Comparison of ENCODE assay signal across 19 mouse cellular contexts in the genomic region with DNA sequence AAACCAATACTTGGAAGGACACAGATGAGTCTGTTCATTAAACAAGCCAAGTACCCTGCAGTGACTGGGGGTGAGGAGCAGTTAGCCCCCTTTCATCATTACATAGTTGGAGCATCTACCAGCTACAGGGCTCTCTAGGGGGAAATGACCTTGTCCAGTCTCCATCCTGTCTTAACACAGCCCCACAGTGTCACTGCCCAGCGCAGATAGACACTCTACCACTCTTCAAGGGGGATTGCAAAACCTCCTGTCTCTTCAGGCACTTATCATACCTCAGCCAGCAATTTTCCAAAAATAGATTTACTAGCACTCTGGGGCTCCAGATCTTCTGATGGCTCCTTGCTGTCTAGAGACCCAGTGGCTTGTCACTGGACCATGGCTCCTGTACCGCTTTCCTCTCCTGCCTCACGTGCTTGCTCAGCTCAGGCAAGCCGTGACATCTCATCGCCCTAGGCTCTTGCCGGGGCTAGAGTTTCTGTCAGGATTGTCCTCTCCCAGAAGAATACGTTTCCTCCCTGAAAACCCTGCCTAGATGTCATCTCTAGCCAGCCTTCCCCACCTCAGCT. TPM values are rescaled to one million over a fixed set of nuclear protein-coding genes. Genes with fewer than 3 reads are reported as not detected.
DNase-seq lines count a peak whose midpoint lies in the region; ATAC-seq and TF ChIP-seq lines count a peak whose summit lies in the region.
"Had no signal": no experiment of that assay in that cellular context is flagged by ENCODE, and none has a peak within 500 bp of the region (broad histone marks: within the 10 kb centered on the region; RNA-seq: fewer than 3 reads in every experiment).

No protein-coding gene starts in this region.

- ATAC-seq in liver, embryonic 13.5 days (ENCODE audit: low read depth): 0 out of 2 replicates have a peak, but pooled peaks have one; percentile 29
- no peak for ATAC-seq in liver, postnatal 0 days
- ATAC-seq in heart, embryonic 14.5 days (ENCODE audit: insufficient number of reproducible peaks, insufficient read depth, low FRiP score, low read depth): peak; percentile 38; the same call in 1 of the 2 replicates
- no peak for ATAC-seq in forebrain, embryonic 13.5 days
- ATAC-seq: forebrain, embryonic 14.5 days; intestine, embryonic 16.5 days had no signal

- no peak overlapping the region for H3K4me2 ChIP-seq in liver, embryonic 13.5 days
- H3K4me2 ChIP-seq in liver, postnatal 0 days (ENCODE audit: low read depth, low read length): no peak overlapping the region
- H3K4me2 ChIP-seq in heart, embryonic 14.5 days (ENCODE audit: low read length): 0 out of 2 replicates have a peak overlapping the region, but pooled peaks have one; percentile 16
- H3K4me2 ChIP-seq in forebrain, embryonic 13.5 days: no peak overlapping the region
- H3K4me2 ChIP-seq: embryonic facial prominence, embryonic 13.5 days; hindbrain, embryonic 15.5 days had no signal

- H3K4me1 ChIP-seq in liver, embryonic 13.5 days (replicated peaks): peaks cover 10% of the 10 kb centered on the region
- no peaks in the 10 kb centered on the region for H3K4me1 ChIP-seq in liver, postnatal 0 days (ENCODE audit: insufficient read depth)
- peaks cover 19 to 21% of the 10 kb centered on the region in 2 experiments for H3K4me1 ChIP-seq in heart, embryonic 14.5 days (ENCODE audit: control insufficient read depth in 2 of 2, insufficient read depth in 2 of 2, low read length in 2 of 2)
- no peaks in the 10 kb centered on the region for H3K4me1 ChIP-seq in forebrain, embryonic 13.5 days
- H3K4me1 ChIP-seq: embryonic facial prominence, embryonic 13.5 days; hindbrain, embryonic 15.5 days had no signal

- TF ChIP-seq CTCF in liver, postnatal 0 days (IDR thresholded peaks at IDR 0.05; ENCODE audit: low read depth): no peak

- no peaks in the 10 kb centered on the region for H3K9me3 ChIP-seq in liver, embryonic 13.5 days (replicated peaks)
- H3K9me3 ChIP-seq in liver, postnatal 0 days (ENCODE audit: low read length): no peaks in the 10 kb centered on the region
- H3K9me3 ChIP-seq in heart, embryonic 14.5 days (ENCODE audit: control insufficient read depth, low read length): no peaks in the 10 kb centered on the region
- H3K9me3 ChIP-seq in forebrain, embryonic 13.5 days (replicated peaks): no peaks in the 10 kb centered on the region
- H3K9me3 ChIP-seq: embryonic facial prominence, embryonic 13.5 days; hindbrain, embryonic 15.5 days had no signal

- intact Hi-C loops in heart, postnatal 25 days (cut with DNase I): no loop called here

- H3K27me3 ChIP-seq in liver, embryonic 13.5 days: no peaks in the 10 kb centered on the region
- H3K27me3 ChIP-seq in liver, postnatal 0 days (ENCODE audit: insufficient read depth, low read length): no peaks in the 10 kb centered on the region
- H3K27me3 ChIP-seq in heart, embryonic 14.5 days (ENCODE audit: control insufficient read depth, insufficient read depth, low read length): no peaks in the 10 kb centered on the region
- no peaks in the 10 kb centered on the region for H3K27me3 ChIP-seq in forebrain, embryonic 13.5 days
- H3K27me3 ChIP-seq: embryonic facial prominence, embryonic 13.5 days; hindbrain, embryonic 15.5 days had no signal

- WGBS in liver, embryonic 13.5 days (ENCODE audit: insufficient replicate concordance): 40% methylated on average over 7 of the region's 7 CpGs
- 78% methylated on average over 7 of the region's 7 CpGs for WGBS in liver, postnatal 0 days (ENCODE audit: insufficient replicate concordance)
- WGBS in heart, embryonic 14.5 days: 38% methylated on average over 7 of the region's 7 CpGs
- 92% methylated on average over 7 of the region's 7 CpGs for WGBS in forebrain, embryonic 13.5 days

- no peak overlapping the region for H3K4me3 ChIP-seq in liver, embryonic 13.5 days (replicated peaks)
- no peak overlapping the region for H3K4me3 ChIP-seq in liver, postnatal 0 days (ENCODE audit: low read depth, low read length)
- no peak overlapping the region for H3K4me3 ChIP-seq in heart, embryonic 14.5 days (ENCODE audit: control insufficient read depth in 1 of 2, insufficient read depth in 1 of 2, low read depth in 1 of 2, low read length in 2 of 2)
- no peak overlapping the region for H3K4me3 ChIP-seq in forebrain, embryonic 13.5 days
- H3K4me3 ChIP-seq: embryonic facial prominence, embryonic 13.5 days; heart, adult 2 months; hindbrain, embryonic 15.5 days had no signal

- peak; percentile 17 to 29 for DNase-seq in heart, adult 9 months (ENCODE audit: low spot score in 2 of 2)
- no peak for DNase-seq in heart, postnatal 25 days (ENCODE audit: low spot score)
- no peak for DNase-seq in liver, embryonic 13.5 days
- no peak for DNase-seq in liver, postnatal 0 days
- no peak for DNase-seq in layer of hippocampus, postnatal 14 days (ENCODE audit: low spot score in 2 of 2)
- DNase-seq: adrenal gland, adult 2 months; adrenal gland, postnatal 25 days; cerebellum, adult 18-20 months; cerebellum, adult 9-11 months; cerebellum, postnatal 36 days; gastrocnemius, postnatal 36 days; kidney, adult 2 months had no signal

- H3K27ac ChIP-seq in liver, embryonic 13.5 days: no peak overlapping the region
- no peak overlapping the region for H3K27ac ChIP-seq in liver, postnatal 0 days (ENCODE audit: low read depth)
- peak overlapping the region; percentile 49 to 74 for H3K27ac ChIP-seq in heart, embryonic 14.5 days (replicated peaks in 1 of 2; ENCODE audit: control insufficient read depth in 1 of 2, insufficient read depth in 1 of 2, low read depth in 2 of 2, low read length in 2 of 2)
- no peak overlapping the region for H3K27ac ChIP-seq in forebrain, embryonic 13.5 days
- H3K27ac ChIP-seq: embryonic facial prominence, embryonic 13.5 days; heart, adult 2 months; hindbrain, embryonic 15.5 days had no signal

- TF ChIP-seq EP300 in liver, postnatal 0 days (IDR thresholded peaks at IDR 0.05; ENCODE audit: low read depth): no peak

- H3K9ac ChIP-seq in liver, embryonic 13.5 days: no peak overlapping the region
- H3K9ac ChIP-seq in liver, postnatal 0 days (replicated peaks): no peak overlapping the region
- H3K9ac ChIP-seq in heart, embryonic 14.5 days (ENCODE audit: low read length): no peak overlapping the region
- no peak overlapping the region for H3K9ac ChIP-seq in forebrain, embryonic 13.5 days
- H3K9ac ChIP-seq: embryonic facial prominence, embryonic 13.5 days; hindbrain, embryonic 15.5 days had no signal

- H3K36me3 ChIP-seq in liver, embryonic 13.5 days: no peaks in the 10 kb centered on the region
- no peaks in the 10 kb centered on the region for H3K36me3 ChIP-seq in liver, postnatal 0 days (replicated peaks; ENCODE audit: insufficient read depth, low read length)
- H3K36me3 ChIP-seq in heart, embryonic 14.5 days (ENCODE audit: control insufficient read depth, insufficient read depth, low read length): peaks cover 6% of the 10 kb centered on the region; the same call in 1 of the 2 replicates
- H3K36me3 ChIP-seq in forebrain, embryonic 13.5 days (ENCODE audit: poor library complexity, severe bottlenecking): peaks cover 5% of the 10 kb centered on the region
- H3K36me3 ChIP-seq: hindbrain, embryonic 15.5 days had no signal

RNA-seq across cellular contexts. Expression of a gene that starts 8.6 kb away (rescaled TPM):
- total RNA-seq in heart, postnatal 25 days (2021): under 1 TPM; 0.61 to 0.65 TPM
- polyA plus RNA-seq in liver, embryonic 13.5 days (2015; fragmentation: Nextera tagmentation; extraction: Ambion mirVana): 0.54 and 0.60 TPM in 2 replicates
- 0.20 and 0.23 TPM in 2 replicates for polyA plus RNA-seq in liver, postnatal 0 days (2015; fragmentation: Nextera tagmentation; extraction: Ambion mirVana)
- 2.2 and 2.4 TPM in 2 replicates for polyA plus RNA-seq in heart, embryonic 14.5 days (2014; fragmentation: Nextera tagmentation; extraction: Ambion mirVana)
- total RNA-seq in layer of hippocampus, postnatal 14 days (2021): 10 to 100 TPM; 20.4 to 20.6 TPM
- polyA plus RNA-seq in forebrain, embryonic 13.5 days (2015; fragmentation: Nextera tagmentation; extraction: Ambion mirVana): 0.54 and 0.84 TPM in 2 replicates

Comparison
In these comparisons a context has a peak if more than half of its experiments do, and no peak if none do; other contexts are left out.
1. DNase-seq: peak in heart, adult 9 months (2 of 2); none in heart, postnatal 25 days (single experiment), liver, embryonic 13.5 days (single experiment), liver, postnatal 0 days (single experiment) and layer of hippocampus, postnatal 14 days (0 of 2).
2. ATAC-seq: peak in liver, embryonic 13.5 days (single experiment) and heart, embryonic 14.5 days (single experiment); none in liver, postnatal 0 days (single experiment) and forebrain, embryonic 13.5 days (single experiment).
3. H3K27ac ChIP-seq: peak in heart, embryonic 14.5 days (2 of 2); none in liver, embryonic 13.5 days (single experiment), liver, postnatal 0 days (single experiment) and forebrain, embryonic 13.5 days (single experiment).